Mouse (Mus musculus) small intestine, adult 2 months (tissue): ENCODE results near the gene Stxbp6. TPM values are rescaled to one million over a fixed set of nuclear protein-coding genes. Genes with fewer than 3 reads are reported as not detected.

Experiments
- H3K27ac ChIP-seq: fragments of 200-500 bp; 2 replicates; pipeline ENCODE4 v1.5.1; 2012; ENCODE audit warnings: low read depth, low read length, control low read depth, inconsistent platforms; ENCODE audit not compliant: insufficient read depth
- H3K27me3 ChIP-seq: fragments of 200-500 bp; 2 replicates; pipeline ENCODE4 v1.6.1; 2012; ENCODE audit warnings: mild to moderate bottlenecking, moderate library complexity, low read length, inconsistent platforms; ENCODE audit not compliant: control insufficient read depth, insufficient read depth
- H3K36me3 ChIP-seq: fragments of 200-500 bp; 2 replicates; pipeline ENCODE4 v1.6.1; 2012; ENCODE audit warnings: mild to moderate bottlenecking, low read length, control low read depth, inconsistent platforms; ENCODE audit not compliant: control insufficient read depth, insufficient read depth
- H3K4me1 ChIP-seq: fragments of 200-500 bp; 2 replicates; pipeline ENCODE4 v1.6.1; 2012; ENCODE audit warnings: low read length, inconsistent platforms, mixed read lengths; ENCODE audit not compliant: control insufficient read depth, insufficient read depth, insufficient read length
- H3K4me3 ChIP-seq: fragments of 200-500 bp; 2 replicates; pipeline ENCODE4 v1.5.1; 2012; ENCODE audit warnings: low read depth, mild to moderate bottlenecking, control low read depth, inconsistent platforms, low read length, moderate library complexity
- CTCF ChIP-seq: fragments of 200-500 bp; IDR thresholded peaks from 2 replicates; pipeline ENCODE4 v1.5.1; 2012; ENCODE audit warnings: low read depth, mild to moderate bottlenecking, control low read depth, inconsistent platforms, low read length, moderate library complexity, mixed read lengths; ENCODE audit not compliant: insufficient replicate concordance, insufficient read length; ENCODE audit errors: extremely low read depth
- POLR2A ChIP-seq: fragments of 200-500 bp; IDR thresholded peaks from 2 replicates; pipeline ENCODE4 v1.6.1; 2012; ENCODE audit warnings: low read depth, mild to moderate bottlenecking, control low read depth, inconsistent platforms, low read length, moderate library complexity
- WGBS: fragments of 180-500 bp; shearing (Covaris S2); methylation state at CpG from one replicate; pipeline ENCODE4 v1.1.7; 2018; 5-methylcytosine and 5-hydroxymethylcytosine counted together
- polyA plus RNA-seq: library from polyadenylated mRNA; depleted of rRNA; stranded (reverse); fragments of >200 nt; gene quantifications from 2 replicates; pipeline ENCODE4 v1.2.3, GENCODE M21; 2012

Gene Stxbp6
- polyA plus RNA-seq, 1 experiment = 3.1 TPM

GRCm38 (mm10) chr12:44922241-44922640 lies 152.3 kb downstream of the Stxbp6 start:
- Histone ChIP-seq H3K36me3 (no peaks in the 10 kb centered on the region), H3K27me3 (no peaks in the 10 kb centered on the region), H3K4me1 (peaks cover 6% of the 10 kb centered on the region; the same call in 1 of the 2 replicates), H3K27ac (peak overlapping the region; percentile 81), H3K4me3 (no peak overlapping the region)
- TF ChIP-seq POLR2A (no peak), CTCF (no peak)
- WGBS = 36% methylated on average over 4 of the region's 4 CpGs

- no peaks in the 10 kb centered on the region for H3K27me3 ChIP-seq
- H3K4me3 ChIP-seq = no peak overlapping the region
- H3K36me3 ChIP-seq = no peaks in the 10 kb centered on the region
- H3K27ac ChIP-seq = no peak overlapping the region
- TF ChIP-seq CTCF (no peak), POLR2A (no peak)
- WGBS = 90% methylated on average over 2 of the region's 2 CpGs
- peaks cover 6% of the 10 kb centered on the region; the same call in 1 of the 2 replicates for H3K4me1 ChIP-seq
These were observed 154.9 kb downstream of the Stxbp6 start for GRCm38 (mm10) chr12:44919613-44920012.

- 85% methylated on average over 2 of the region's 2 CpGs for WGBS
- no peaks in the 10 kb centered on the region for H3K27me3 ChIP-seq
- no peak overlapping the region for H3K4me3 ChIP-seq
- H3K4me1 ChIP-seq = peaks cover 3% of the 10 kb centered on the region; the same call in 1 of the 2 replicates
- H3K36me3 ChIP-seq = no peaks in the 10 kb centered on the region
- H3K27ac ChIP-seq = no peak overlapping the region
- TF ChIP-seq POLR2A (no peak), CTCF (no peak)
These were observed 155.6 kb downstream of the Stxbp6 start for GRCm38 (mm10) chr12:44918929-44919328.

GRCm38 (mm10) chr12:44913854-44914253 lies 160.7 kb downstream of the Stxbp6 start:
- 71% methylated on average over 4 of the region's 4 CpGs for WGBS
- no peaks in the 10 kb centered on the region for H3K27me3 ChIP-seq
- H3K36me3 ChIP-seq = no peaks in the 10 kb centered on the region
- no peak overlapping the region for H3K27ac ChIP-seq
- no peak overlapping the region for H3K4me3 ChIP-seq
- TF ChIP-seq POLR2A = no peak
- no peak for TF ChIP-seq CTCF
- H3K4me1 ChIP-seq = no peaks in the 10 kb centered on the region

- Histone ChIP-seq H3K36me3 (no peaks in the 10 kb centered on the region), H3K4me3 (no peak overlapping the region), H3K4me1 (no peaks in the 10 kb centered on the region), H3K27ac (no peak overlapping the region), H3K27me3 (no peaks in the 10 kb centered on the region)
- WGBS = 73% methylated on average over 3 of the region's 3 CpGs
- TF ChIP-seq CTCF = no peak
- TF ChIP-seq POLR2A = no peak
These were observed 166.3 kb downstream of the Stxbp6 start for GRCm38 (mm10) chr12:44908028-44908702.

GRCm38 (mm10) chr12:44906001-44906400 lies 168.5 kb downstream of the Stxbp6 start:
- 66% methylated on average over 2 of the region's 2 CpGs for WGBS

GRCm38 (mm10) chr12:44903205-44903732 lies 171.2 kb downstream of the Stxbp6 start:
- Histone ChIP-seq H3K4me3 (no peak overlapping the region), H3K27ac (no peak overlapping the region), H3K4me1 (no peaks in the 10 kb centered on the region), H3K27me3 (no peaks in the 10 kb centered on the region; the same call in 1 of the 2 replicates), H3K36me3 (no peaks in the 10 kb centered on the region)
- TF ChIP-seq POLR2A (no peak), CTCF (no peak)
- 39% methylated on average over 1 of the region's 1 CpGs for WGBS

More at GRCm38 (mm10) chr12:44906001-44906400, 168.5 kb downstream of the Stxbp6 start:
- H3K4me1 ChIP-seq = no peaks in the 10 kb centered on the region
- no peaks in the 10 kb centered on the region for H3K36me3 ChIP-seq
- H3K27me3 ChIP-seq = no peaks in the 10 kb centered on the region; the same call in 1 of the 2 replicates
- H3K4me3 ChIP-seq = no peak overlapping the region
- TF ChIP-seq POLR2A (no peak), CTCF (no peak)
- no peak overlapping the region for H3K27ac ChIP-seq
